Mouse (Mus musculus): ENCODE measurements around the gene Mkrn2.

- no peak for TF ChIP-seq CTCF (IDR thresholded peaks at IDR 0.05; ENCODE audit: borderline replicate concordance, control insufficient read depth, extremely low read depth, insufficient read depth, low read length, poor library complexity)
- no peak for TF ChIP-seq POLR2A (IDR thresholded peaks at IDR 0.05; ENCODE audit: control insufficient read depth, extremely low read depth, insufficient read depth, low read length, poor library complexity)
These were observed 18.1 kb upstream of the Mkrn2 start for GRCm38 (mm10) chr6:115583430-115584125.

All from thymus, adult 2 months (tissue).